Mouse (Mus musculus) retina, postnatal 1 day (tissue): ENCODE measurements around the gene Tbc1d1.
A peak's percentile ranks its signal among the peaks of the same experiment; 100 is the strongest.
"Not testable (repeated sequence)": the region's sequence is repeated elsewhere in the genome, so short reads cannot be mapped to it uniquely, and the experiment has no call there.

Experiments used
- DNase-seq: peaks from one replicate; pipeline ENCODE4 v3.0.0-alpha.2; 2012

Tbc1d1 gene

GRCm38 (mm10) chr5:64324920-64325319 lies 168.8 kb downstream of the Tbc1d1 start:
- DNase-seq = no peak

GRCm38 (mm10) chr5:64325741-64326355 lies 169.7 kb downstream of the Tbc1d1 start:
- no peak for DNase-seq

GRCm38 (mm10) chr5:64326427-64327181 lies 170.5 kb downstream of the Tbc1d1 start:
- no peak for DNase-seq

GRCm38 (mm10) chr5:64327212-64327902 lies 171.3 kb downstream of the Tbc1d1 start:
- no peak for DNase-seq

GRCm38 (mm10) chr5:64336767-64337408 lies 180.8 kb downstream of the Tbc1d1 start:
- peak; percentile 84 for DNase-seq

- DNase-seq = not testable (repeated sequence)
Observed at GRCm38 (mm10) chr5:64338795-64339194, 182.7 kb downstream of the Tbc1d1 start.

GRCm38 (mm10) chr5:64340366-64340765 lies 184.3 kb downstream of the Tbc1d1 start:
- DNase-seq = no peak

GRCm38 (mm10) chr5:64341671-64342070 lies 185.6 kb downstream of the Tbc1d1 start:
- no peak for DNase-seq

- no peak for DNase-seq
Observed at GRCm38 (mm10) chr5:64342138-64342537, 186.0 kb downstream of the Tbc1d1 start.

GRCm38 (mm10) chr5:64343972-64344700 lies 188.0 kb downstream of the Tbc1d1 start:
- DNase-seq = peak; percentile 89

GRCm38 (mm10) chr5:64345181-64345735 lies 189.2 kb downstream of the Tbc1d1 start:
- no peak for DNase-seq

GRCm38 (mm10) chr5:64345761-64346160 lies 189.7 kb downstream of the Tbc1d1 start:
- DNase-seq = no peak

- no peak for DNase-seq
Observed at GRCm38 (mm10) chr5:64346343-64346885, 190.3 kb downstream of the Tbc1d1 start.

- no peak for DNase-seq
Observed at GRCm38 (mm10) chr5:64348166-64348565, 192.1 kb downstream of the Tbc1d1 start.

GRCm38 (mm10) chr5:64348780-64349179 lies 192.7 kb downstream of the Tbc1d1 start:
- no peak for DNase-seq

GRCm38 (mm10) chr5:64351968-64352367 lies 195.9 kb downstream of the Tbc1d1 start:
- DNase-seq = no peak

GRCm38 (mm10) chr5:64358639-64359584 lies 202.8 kb downstream of the Tbc1d1 start:
- DNase-seq = no peak

- DNase-seq = no peak
Observed at GRCm38 (mm10) chr5:64360147-64360875, 204.2 kb downstream of the Tbc1d1 start.

GRCm38 (mm10) chr5:64360876-64361268 lies 204.8 kb downstream of the Tbc1d1 start:
- not testable (repeated sequence) for DNase-seq

- no peak for DNase-seq
Observed at GRCm38 (mm10) chr5:64363859-64364406, 207.8 kb downstream of the Tbc1d1 start.
